Mouse (Mus musculus) CH12.LX (cell line): ENCODE measurements around the gene Trak2. TPM values are rescaled to one million over a fixed set of nuclear protein-coding genes. Genes with fewer than 3 reads are reported as not detected.
"Not testable (repeated sequence)": the region's sequence is repeated elsewhere in the genome, so short reads cannot be mapped to it uniquely, and the experiment has no call there.

ENCODE experiments used
- DNase-seq: peaks from one replicate; pipeline ENCODE4 v3.0.0-alpha.2; 2013; ENCODE audit errors: extremely low read depth
- H3K27ac ChIP-seq: 2 replicates; pipeline ENCODE4 v1.5.1; 2012; ENCODE audit warnings: low read depth, mild to moderate bottlenecking, control low read depth, moderate library complexity; ENCODE audit not compliant: insufficient read depth
- H3K27me3 ChIP-seq: replicated peaks from 2 replicates; pipeline ENCODE3; 2012; ENCODE audit warnings: inconsistent platforms
- H3K36me3 ChIP-seq, 2 experiments: replicated peaks in 1 of 2; 2 replicates each; pipeline versions ENCODE3 to v1.6.1; 2012; ENCODE audit warnings: inconsistent platforms in 1 of 2, low read length in 1 of 2, mild to moderate bottlenecking in 1 of 2, mixed read lengths in 1 of 2, moderate library complexity in 1 of 2; ENCODE audit not compliant: control insufficient read depth in 1 of 2, insufficient read depth in 1 of 2
- H3K4me1 ChIP-seq, 2 experiments: 2 replicates each; pipeline ENCODE4 v1.6.1; 2012; ENCODE audit warnings: inconsistent platforms in 1 of 2, moderate library complexity in 1 of 2; ENCODE audit not compliant: insufficient read depth in 2 of 2, control insufficient read depth in 1 of 2
- H3K4me2 ChIP-seq: 2 replicates; pipeline ENCODE4 v1.6.1; 2012; ENCODE audit warnings: low read depth, mild to moderate bottlenecking, control low read depth; ENCODE audit not compliant: poor library complexity, insufficient read depth, severe bottlenecking
- H3K4me3 ChIP-seq, 3 experiments: fragments of 150-350 bp in 1 of 3; sonication (generic) in 1 of 3; replicated peaks in 1 of 3; 2 replicates each; pipeline versions ENCODE3 to v1.5.1; 2011 to 2012; ENCODE audit warnings: low read depth in 2 of 3, low read length in 2 of 3, mild to moderate bottlenecking in 2 of 3, moderate library complexity in 2 of 3, control low read depth in 1 of 3, improper control_type of control experiment in 1 of 3, inconsistent platforms in 1 of 3, mixed read lengths in 1 of 3; ENCODE audit not compliant: poor library complexity in 1 of 3
- H3K79me2 ChIP-seq: replicated peaks from 2 replicates; pipeline ENCODE4 v1.6.1; 2012; ENCODE audit warnings: mild to moderate bottlenecking, moderate library complexity; ENCODE audit not compliant: control insufficient read depth, poor library complexity, insufficient read depth, severe bottlenecking; ENCODE audit errors: extremely low read depth
- H3K9ac ChIP-seq: 2 replicates; pipeline ENCODE4 v1.6.1; 2012; ENCODE audit warnings: low read depth, mild to moderate bottlenecking, control low read depth, moderate library complexity; ENCODE audit not compliant: insufficient read depth
- H3K9me3 ChIP-seq: replicated peaks from 2 replicates; pipeline ENCODE3; 2012; ENCODE audit warnings: low read length, inconsistent platforms, mixed read lengths
- EP300 ChIP-seq: IDR thresholded peaks from 2 replicates; pipeline ENCODE4 v1.6.1; 2011; ENCODE audit warnings: low read length, improper control_type of control experiment
- IRF4 ChIP-seq: IDR thresholded peaks from 2 replicates; pipeline ENCODE4 v1.6.1; 2014; ENCODE audit warnings: low read depth, mild to moderate bottlenecking, inconsistent platforms, low read length, improper control_type of control experiment
- JUND ChIP-seq: conservative IDR thresholded peaks from 2 replicates; pipeline ENCODE4 v1.6.1; 2011; ENCODE audit warnings: low read depth, low read length, improper control_type of control experiment
- dilution Hi-C: fragments of 300-500 bp; cut with MboI; formaldehyde crosslinking; loops from 2 replicates; pipeline ENCODE4 v1.14.3; 2020; ENCODE audit warnings: low sequenced_read_pairs; ENCODE audit not compliant: extremely low pct_unique_long_range_greater_than_20kb, extremely low pct_ligation_motif_present
- in situ Hi-C: fragments of 300-500 bp; cut with MboI; formaldehyde crosslinking; loops from 3 replicates; pipeline ENCODE4 v1.14.3; 2019; ENCODE audit warnings: low sequenced_read_pairs, low pct_ligation_motif_present, low pct_unique_long_range_greater_than_20kb, mixed read lengths
- polyA plus RNA-seq: library from polyadenylated mRNA; unstranded; fragments of >175 nt; gene quantifications from 2 replicates; pipeline ENCODE4 v1.2.1, GENCODE M21; 2012; ENCODE audit warnings: low read depth; ENCODE audit not compliant: insufficient read length
- total RNA-seq, 2 experiments: library from RNA; depleted of rRNA; stranded (reverse); fragments of 300-350 nt in 1 of 2; fragments of >200 nt in 1 of 2; gene quantifications; 2 replicates each; pipeline ENCODE4 v1.2.3; 2012 to 2014

Trak2 gene
- total and polyA plus RNA-seq, 3 experiments: 7.7 to 16.7 (median 11.4) TPM

DNA sequence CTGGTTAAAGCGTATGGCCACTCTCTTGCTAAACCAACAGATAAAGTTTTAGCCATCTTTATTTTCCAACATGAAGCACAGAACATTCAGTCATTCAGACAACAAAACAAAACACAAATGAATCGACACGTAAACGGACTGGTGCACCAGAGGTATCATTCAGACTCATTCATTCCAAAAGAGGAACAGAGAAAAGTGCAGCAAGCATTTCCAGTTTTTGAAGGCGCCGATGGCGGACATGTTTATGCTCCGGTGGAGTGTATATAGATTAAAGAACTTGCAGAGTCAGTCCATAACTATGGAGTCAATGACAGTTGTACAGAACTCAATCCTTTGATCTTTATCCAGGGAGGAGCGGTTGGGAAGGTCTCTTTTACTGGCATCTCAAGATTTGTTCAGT is 90.0 kb downstream of the Trak2 start:
- H3K4me1 ChIP-seq, H3K9ac ChIP-seq, H3K36me3 ChIP-seq, H3K27ac ChIP-seq, H3K4me2 ChIP-seq, H3K4me3 ChIP-seq, H3K79me2 ChIP-seq, H3K9me3 ChIP-seq, in situ Hi-C loops, H3K27me3 ChIP-seq, dilution Hi-C loops: not testable (repeated sequence)
- TF ChIP-seq IRF4 (peak; percentile 88), EP300 (peak; percentile 80), JUND (0 out of 2 replicates have a peak, but pooled peaks have one; percentile 18)
- peak; percentile 61 for DNase-seq

GRCm38 (mm10) chr1:58879291-58879690 is 93.9 kb downstream of the Trak2 start:
- H3K9ac ChIP-seq, dilution Hi-C loops, H3K4me3 ChIP-seq, DNase-seq, H3K79me2 ChIP-seq, in situ Hi-C loops, H3K4me1 ChIP-seq, H3K27ac ChIP-seq, H3K4me2 ChIP-seq, H3K27me3 ChIP-seq, H3K36me3 ChIP-seq, H3K9me3 ChIP-seq: not testable (repeated sequence)

DNA sequence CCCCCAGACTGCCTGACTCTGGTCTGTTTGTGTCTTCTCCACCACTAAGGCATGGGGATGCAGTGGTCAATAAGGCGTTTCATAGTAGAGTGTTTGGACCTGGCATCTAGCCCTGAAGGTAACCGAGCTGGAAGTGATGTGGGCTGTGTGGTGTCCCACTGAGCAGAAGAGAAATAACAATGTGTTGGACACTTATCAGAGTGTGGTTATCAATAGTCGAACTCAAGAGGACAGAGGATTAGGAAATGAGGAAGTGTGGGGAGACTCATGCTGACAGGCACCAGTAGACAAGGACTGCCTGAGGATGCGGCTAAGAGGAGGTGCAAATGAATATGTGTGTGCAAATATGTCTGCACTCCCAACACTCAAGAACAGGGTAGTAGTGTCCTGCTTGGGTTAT is 96.7 kb downstream of the Trak2 start:
- H3K4me3 ChIP-seq, H3K4me2 ChIP-seq, H3K9ac ChIP-seq, H3K4me1 ChIP-seq, H3K9me3 ChIP-seq, DNase-seq, dilution Hi-C loops, H3K27ac ChIP-seq, H3K79me2 ChIP-seq, in situ Hi-C loops, H3K36me3 ChIP-seq, H3K27me3 ChIP-seq: not testable (repeated sequence)

GRCm38 (mm10) chr1:58860586-58860985 is 112.6 kb downstream of the Trak2 start:
- in situ Hi-C loops, dilution Hi-C loops, H3K9ac ChIP-seq, H3K79me2 ChIP-seq, H3K9me3 ChIP-seq, DNase-seq, H3K27ac ChIP-seq, H3K27me3 ChIP-seq, H3K36me3 ChIP-seq: not testable (repeated sequence)
- Histone ChIP-seq H3K4me1 (peaks cover 23 to 47% of the 10 kb centered on the region in 2 experiments), H3K4me3 (peak overlapping the region in 1 of 3 experiments; percentile 20), H3K4me2 (peak overlapping the region; percentile 92)
